Mouse (Mus musculus) lung, adult 2 months (tissue): Measurements from ENCODE around the gene Hmga2.

Experiments used
- CTCF ChIP-seq: fragments of 200-500 bp; IDR thresholded peaks from 2 replicates; pipeline ENCODE4 v1.5.1; 2011; ENCODE audit warnings: mild to moderate bottlenecking, low read length, control low read depth; ENCODE audit not compliant: insufficient read depth
- POLR2A ChIP-seq: fragments of 200-500 bp; IDR thresholded peaks from 2 replicates; pipeline ENCODE4 v1.6.1; 2011; ENCODE audit warnings: low read depth, mild to moderate bottlenecking, control low read depth, low read length, borderline replicate concordance; ENCODE audit errors: extremely low read depth

DNA sequence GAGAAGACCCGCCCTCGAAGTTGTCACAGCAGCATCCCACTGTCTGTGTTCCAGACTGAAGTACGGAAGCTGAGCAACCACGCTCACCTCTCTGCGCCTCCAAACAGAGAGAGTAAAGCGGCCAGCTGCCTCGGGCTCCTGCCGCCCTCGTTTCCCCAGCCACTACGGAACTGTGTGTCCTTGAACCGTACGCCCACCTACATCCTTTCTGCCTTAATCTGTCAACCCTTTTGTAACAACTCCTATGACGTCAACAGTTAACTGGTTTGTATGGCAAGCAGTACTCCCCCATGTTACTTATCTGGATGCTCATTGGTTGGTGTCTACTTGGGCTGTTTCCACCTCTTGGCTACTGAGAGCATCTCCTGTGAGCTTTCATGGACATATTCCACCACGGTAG lies 100.8 kb downstream of the Hmga2 start:
- no peak for TF ChIP-seq CTCF
- TF ChIP-seq POLR2A = no peak
